Mouse (Mus musculus) liver, adult 2 months (tissue): ENCODE measurements around the gene Mthfd2. TPM values are rescaled to one million over a fixed set of nuclear protein-coding genes. Genes with fewer than 3 reads are reported as not detected.

Source experiments
- DNase-seq: peaks from one replicate; pipeline ENCODE4 v3.0.0-alpha.2; 2011; ENCODE audit warnings: low read depth, low spot score; ENCODE audit errors: extremely low read depth
- H3K27ac ChIP-seq: fragments of 200-500 bp; replicated peaks from 2 replicates; pipeline ENCODE4 v1.5.1; 2012; ENCODE audit warnings: low read depth, mild to moderate bottlenecking, control low read depth, inconsistent platforms, low read length; ENCODE audit not compliant: insufficient read depth
- H3K27me3 ChIP-seq: fragments of 200-500 bp; 2 replicates; pipeline ENCODE4 v1.6.1; 2012; ENCODE audit warnings: mild to moderate bottlenecking, moderate library complexity, low read length, inconsistent platforms; ENCODE audit not compliant: control insufficient read depth, insufficient read depth
- H3K36me3 ChIP-seq: fragments of 200-500 bp; 2 replicates; pipeline ENCODE4 v1.6.1; 2012; ENCODE audit warnings: low read length, inconsistent platforms; ENCODE audit not compliant: control insufficient read depth, insufficient read depth
- H3K4me1 ChIP-seq: fragments of 200-500 bp; 2 replicates; pipeline ENCODE4 v1.6.1; 2011; ENCODE audit warnings: low read length; ENCODE audit not compliant: control insufficient read depth, insufficient read depth
- H3K4me3 ChIP-seq: fragments of 200-500 bp; 2 replicates; pipeline ENCODE4 v1.5.1; 2011; ENCODE audit warnings: low read depth, mild to moderate bottlenecking, control low read depth, low read length, moderate library complexity; ENCODE audit not compliant: insufficient read depth
- H3K79me2 ChIP-seq: fragments of 200-500 bp; 2 replicates; pipeline ENCODE4 v1.6.1; 2012; ENCODE audit warnings: inconsistent platforms, mild to moderate bottlenecking, low read length, moderate library complexity; ENCODE audit not compliant: control insufficient read depth, insufficient read depth
- H3K9ac ChIP-seq: fragments of 200-500 bp; 2 replicates; pipeline ENCODE4 v1.6.1; 2012; ENCODE audit warnings: low read depth, mild to moderate bottlenecking, control low read depth, inconsistent platforms, low read length
- CTCF ChIP-seq: fragments of 200-500 bp; IDR thresholded peaks from 2 replicates; pipeline ENCODE4 v1.5.1; 2011; ENCODE audit warnings: low read depth, low read length, control low read depth
- POLR2A ChIP-seq: fragments of 200-500 bp; IDR thresholded peaks from 2 replicates; pipeline ENCODE4 v1.6.1; 2011; ENCODE audit warnings: low read length, control low read depth; ENCODE audit not compliant: insufficient read depth; ENCODE audit errors: extremely low read depth
- WGBS: fragments of 180-500 bp; shearing (Covaris S2); methylation state at CpG from one replicate; pipeline ENCODE4 v1.1.7; 2018; 5-methylcytosine and 5-hydroxymethylcytosine counted together
- polyA plus RNA-seq: library from polyadenylated mRNA; depleted of rRNA; stranded (reverse); fragments of >200 nt; gene quantifications from 2 replicates; pipeline ENCODE4 v1.2.3, GENCODE M21; 2012; rRNA removed
- total RNA-seq: library from RNA; depleted of rRNA; stranded (reverse); fragments of >200 nt; gene quantifications from 2 replicates; pipeline ENCODE4 v1.2.3, GENCODE M21; 2014; rRNA removed

Mthfd2 gene
- total and polyA plus RNA-seq, 2 experiments: 0.83 to 1.1 TPM

- no peak overlapping the region for H3K9ac ChIP-seq
- no peak for TF ChIP-seq POLR2A
- no peak for TF ChIP-seq CTCF
- H3K27ac ChIP-seq: no peak overlapping the region
- no peaks in the 10 kb centered on the region for H3K4me1 ChIP-seq
- WGBS: 75% methylated on average over 4 of the region's 4 CpGs
- no peaks in the 10 kb centered on the region for H3K27me3 ChIP-seq
- no peaks in the 10 kb centered on the region for H3K36me3 ChIP-seq
- H3K4me3 ChIP-seq: no peak overlapping the region
- no peaks in the 10 kb centered on the region for H3K79me2 ChIP-seq
- no peak for DNase-seq
Observed at GRCm38 (mm10) chr6:83267616-83268015, 58.1 kb downstream of the Mthfd2 start.

- DNase-seq: no peak
- WGBS: 91% methylated on average over 4 of the region's 4 CpGs
- Histone ChIP-seq H3K36me3 (no peaks in the 10 kb centered on the region), H3K9ac (no peak overlapping the region), H3K27ac (no peak overlapping the region), H3K27me3 (no peaks in the 10 kb centered on the region), H3K4me1 (no peaks in the 10 kb centered on the region), H3K4me3 (no peak overlapping the region), H3K79me2 (no peaks in the 10 kb centered on the region)
- TF ChIP-seq POLR2A (no peak), CTCF (no peak)
Observed at GRCm38 (mm10) chr6:83265653-83266052, 60.1 kb downstream of the Mthfd2 start.

GRCm38 (mm10) chr6:83265253-83265652 is 60.5 kb downstream of the Mthfd2 start:
- Histone ChIP-seq H3K27ac (no peak overlapping the region), H3K27me3 (no peaks in the 10 kb centered on the region), H3K36me3 (no peaks in the 10 kb centered on the region), H3K79me2 (no peaks in the 10 kb centered on the region), H3K9ac (no peak overlapping the region), H3K4me1 (no peaks in the 10 kb centered on the region), H3K4me3 (no peak overlapping the region)
- TF ChIP-seq POLR2A: no peak
- TF ChIP-seq CTCF: 0 out of 2 replicates have a peak, but pooled peaks have one; percentile 8
- no peak for DNase-seq

- TF ChIP-seq CTCF (peak; percentile 31), POLR2A (no peak)
- no peaks in the 10 kb centered on the region for H3K79me2 ChIP-seq
- no peaks in the 10 kb centered on the region for H3K36me3 ChIP-seq
- no peak overlapping the region for H3K27ac ChIP-seq
- no peak for DNase-seq
- H3K9ac ChIP-seq: no peak overlapping the region
- no peaks in the 10 kb centered on the region for H3K4me1 ChIP-seq
- no peak overlapping the region for H3K4me3 ChIP-seq
- H3K27me3 ChIP-seq: no peaks in the 10 kb centered on the region
- WGBS: 88% methylated on average over 1 of the region's 1 CpGs
Observed at GRCm38 (mm10) chr6:83264516-83264915, 61.2 kb downstream of the Mthfd2 start.

Other genes with a start within 250 kb of the Mthfd2 start
- gene Pcgf1, start 248.0 kb downstream of the Mthfd2 start, total RNA-seq: 4.1 and 6.1 TPM in 2 replicates
- gene Pcgf1, start 248.0 kb downstream of the Mthfd2 start, polyA plus RNA-seq: 7.7 and 10.8 TPM in 2 replicates
- 0.65 and 0.81 TPM in 2 replicates for gene Lbx2, start 239.5 kb downstream of the Mthfd2 start, total RNA-seq
- gene Lbx2, start 239.5 kb downstream of the Mthfd2 start, polyA plus RNA-seq: 0.34 and 1.1 TPM in 2 replicates
- gene Ccdc142, start 224.3 kb downstream of the Mthfd2 start, total RNA-seq: 3.0 and 3.4 TPM in 2 replicates
- 4.2 and 5.4 TPM in 2 replicates for gene Ccdc142, start 224.3 kb downstream of the Mthfd2 start, polyA plus RNA-seq
- gene Gm42688, start 224.3 kb downstream of the Mthfd2 start, total RNA-seq: 1.4 and 1.8 TPM in 2 replicates
- 2.0 and 2.5 TPM in 2 replicates for gene Gm42688, start 224.3 kb downstream of the Mthfd2 start, polyA plus RNA-seq
- gene Mrpl53, start 216.9 kb downstream of the Mthfd2 start, total RNA-seq: 66.0 and 78.2 TPM in 2 replicates
- 73.8 and 80.0 TPM in 2 replicates for gene Mrpl53, start 216.9 kb downstream of the Mthfd2 start, polyA plus RNA-seq
- gene Mogs, start 210.4 kb downstream of the Mthfd2 start, total RNA-seq: 28.2 and 38.7 TPM in 2 replicates
- gene Mogs, start 210.4 kb downstream of the Mthfd2 start, polyA plus RNA-seq: 51.3 and 66.1 TPM in 2 replicates
- 39.5 and 48.3 TPM in 2 replicates for gene Wbp1, start 204.3 kb downstream of the Mthfd2 start, total RNA-seq
- gene Wbp1, start 204.3 kb downstream of the Mthfd2 start, polyA plus RNA-seq: 85.1 and 112 TPM in 2 replicates
- 9.5 and 10.3 TPM in 2 replicates for gene Ino80b, start 200.5 kb downstream of the Mthfd2 start, total RNA-seq
- 23.8 and 26.5 TPM in 2 replicates for gene Ino80b, start 200.5 kb downstream of the Mthfd2 start, polyA plus RNA-seq
- 4.7 and 6.9 TPM in 2 replicates for gene Rtkn, start 190.4 kb downstream of the Mthfd2 start, total RNA-seq
- gene Rtkn, start 190.4 kb downstream of the Mthfd2 start, polyA plus RNA-seq: 12.2 and 17.4 TPM in 2 replicates
- gene Wdr54, start 169.5 kb downstream of the Mthfd2 start, total RNA-seq: 0.13 and 0.28 TPM in 2 replicates
- gene Wdr54, start 169.5 kb downstream of the Mthfd2 start, polyA plus RNA-seq: 1.7 and 2.4 TPM in 2 replicates
- 0.09 and 0.13 TPM in 2 replicates for gene 1700003E16Rik, start 169.5 kb downstream of the Mthfd2 start, total RNA-seq
- 0.22 and 0.29 TPM in 2 replicates for gene 1700003E16Rik, start 169.5 kb downstream of the Mthfd2 start, polyA plus RNA-seq
- 13.5 and 17.1 TPM in 2 replicates for gene Dctn1, start 160.0 kb downstream of the Mthfd2 start, total RNA-seq
- gene Dctn1, start 160.0 kb downstream of the Mthfd2 start, polyA plus RNA-seq: 27.4 and 36.0 TPM in 2 replicates
- gene Slc4a5, start 106.1 kb downstream of the Mthfd2 start, total RNA-seq: under 0.01 and 0.07 TPM in 2 replicates
- gene Slc4a5, start 106.1 kb downstream of the Mthfd2 start, polyA plus RNA-seq: 0.28 TPM in 1 of 2 replicates, not detected in the other
- gene Mob1a, start 108 bp upstream of the Mthfd2 start, total RNA-seq: 35.2 and 40.4 TPM in 2 replicates
- 11.6 and 11.9 TPM in 2 replicates for gene Mob1a, start 108 bp upstream of the Mthfd2 start, polyA plus RNA-seq
- gene Bola3, start 23.2 kb upstream of the Mthfd2 start, total RNA-seq: 26.4 and 47.1 TPM in 2 replicates
- gene Bola3, start 23.2 kb upstream of the Mthfd2 start, polyA plus RNA-seq: 144 and 246 TPM in 2 replicates
- 4.6 and 6.6 TPM in 2 replicates for gene Tet3, start 133.2 kb upstream of the Mthfd2 start, total RNA-seq
- gene Tet3, start 133.2 kb upstream of the Mthfd2 start, polyA plus RNA-seq: 3.5 and 4.5 TPM in 2 replicates
- gene Dguok, start 181.1 kb upstream of the Mthfd2 start, total RNA-seq: 17.4 and 21.8 TPM in 2 replicates
- 23.5 and 24.9 TPM in 2 replicates for gene Dguok, start 181.1 kb upstream of the Mthfd2 start, polyA plus RNA-seq
- 0.28 and 0.40 TPM in 2 replicates for gene Actg2, start 210.4 kb upstream of the Mthfd2 start, total RNA-seq
- gene Actg2, start 210.4 kb upstream of the Mthfd2 start, polyA plus RNA-seq: 1.1 and 1.2 TPM in 2 replicates
- 7.4 and 9.3 TPM in 2 replicates for gene Stambp, start 246.8 kb upstream of the Mthfd2 start, total RNA-seq
- gene Stambp, start 246.8 kb upstream of the Mthfd2 start, polyA plus RNA-seq: 5.8 and 6.9 TPM in 2 replicates